Mouse (Mus musculus) Patski (cell line): ENCODE data around the gene Anxa3. TPM values are rescaled to one million over a fixed set of nuclear protein-coding genes. Genes with fewer than 3 reads are reported as not detected.

Experiments
- ATAC-seq: fragments of 100-300 bp; one replicate; pipeline ENCODE4 v1.8.0; 2021
- CTCF ChIA-PET: fragments of 350-600 bp; sonication (Branson Sonifier 250); formaldehyde crosslinking; loops from one replicate; lab custom pipeline; 2022; ENCODE audit warnings: inconsistent platforms; lab: Charles Lee
- POLR2A ChIA-PET: fragments of 350-600 bp; sonication (Branson Sonifier 250); formaldehyde crosslinking; loops from one replicate; lab custom pipeline; 2022; ENCODE audit warnings: antibody characterized with exemption, inconsistent platforms; lab: Charles Lee
- DNase-seq: peaks from one replicate; pipeline ENCODE4 v3.0.0-alpha.2; 2011; ENCODE audit warnings: low read depth, low spot score
- H3K27me3 ChIP-seq: fragments of 371-371 bp; one replicate; pipeline ENCODE4 v1.5.1; 2021
- CTCF ChIP-seq: fragments of 100-300 bp; IDR thresholded peaks from one replicate; pipeline ENCODE4 v1.5.1; 2021
- in situ Hi-C: fragments of 300-500 bp; cut with MboI; formaldehyde crosslinking; loops from 3 replicates; pipeline ENCODE4 v1.11.1; 2018; ENCODE audit warnings: low pct_unique_long_range_greater_than_20kb, mixed read lengths
- polyA plus RNA-seq: library from polyadenylated mRNA; unstranded; gene quantifications from one replicate; pipeline ENCODE4 v1.2.3, GENCODE M21; 2021

Gene Anxa3
- polyA plus RNA-seq, 1 experiment from 2014 or later: 424 TPM

DNA sequence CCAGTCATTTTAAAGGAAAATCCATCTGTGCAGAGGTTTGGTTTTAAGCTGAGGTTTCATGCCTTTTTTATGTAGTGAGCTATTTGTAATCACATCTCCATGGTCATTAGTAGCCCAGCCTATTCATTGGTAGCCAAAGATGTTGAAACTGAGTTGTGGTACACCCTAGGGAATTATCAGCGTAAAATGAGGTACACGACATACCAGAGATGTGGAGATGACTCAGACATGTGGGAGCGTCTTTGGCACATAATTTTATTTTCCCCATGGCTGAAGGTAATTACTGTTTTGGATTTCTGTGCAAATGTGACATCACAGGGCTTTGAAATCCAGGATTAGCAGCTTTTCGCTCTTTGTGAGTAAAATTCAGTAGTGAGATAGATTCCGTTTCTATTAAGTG lies 41.2 kb downstream of the Anxa3 start:
- DNase-seq (no peak), ATAC-seq (no peak)
- CTCF ChIA-PET: interaction anchor here (1.5 kb wide), 1 partner anchor 8 kb away, joined by 3 read pairs; no protein-coding TSS in a partner anchor
- no peaks in the 10 kb centered on the region for H3K27me3 ChIP-seq
- no peak for TF ChIP-seq CTCF
- in situ Hi-C loops: no loop called here
- POLR2A ChIA-PET: interaction anchor here (0.6 kb wide), 1 partner anchor 393 kb away, joined by 4 read pairs; no protein-coding TSS in a partner anchor

DNA sequence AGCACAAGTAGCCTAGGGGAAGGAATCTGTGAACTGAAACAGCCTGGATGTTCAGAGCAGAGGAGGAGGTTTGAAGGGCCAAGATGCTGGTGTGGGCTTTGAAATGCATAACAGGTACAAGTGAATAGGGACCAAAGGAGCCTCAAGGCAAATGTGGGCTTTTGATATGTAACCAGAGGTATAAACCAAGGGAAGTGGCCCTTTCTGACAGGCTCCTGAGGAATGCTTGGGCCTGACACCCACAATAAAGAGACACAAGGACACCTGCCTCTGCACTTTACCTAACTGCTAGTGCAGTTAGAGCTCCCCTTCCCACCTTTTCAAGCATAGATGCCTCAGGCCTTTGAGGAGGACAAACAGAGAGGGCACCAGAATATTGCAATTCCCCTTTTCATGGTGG lies 54.8 kb downstream of the Anxa3 start:
- CTCF ChIA-PET: interaction anchor here (0.7 to 1.9 kb wide), 2 partner anchors 10 to 207 kb away, joined by 4 to 5 read pairs; no protein-coding TSS in a partner anchor
- in situ Hi-C loops: no loop called here
- TF ChIP-seq CTCF: no peak
- POLR2A ChIA-PET: no interaction called here
- no peaks in the 10 kb centered on the region for H3K27me3 ChIP-seq
- ATAC-seq (no peak), DNase-seq (no peak)

- no peaks in the 10 kb centered on the region for H3K27me3 ChIP-seq
- POLR2A ChIA-PET: no interaction called here
- CTCF ChIA-PET: interaction anchor here (1.9 kb wide), 1 partner anchor 207 kb away, joined by 5 read pairs; no protein-coding TSS in a partner anchor
- DNase-seq (no peak), ATAC-seq (no peak)
- in situ Hi-C loops: no loop called here
- no peak for TF ChIP-seq CTCF
Observed at GRCm38 (mm10) chr5:96848386-96848785, 55.2 kb downstream of the Anxa3 start.

- no peaks in the 10 kb centered on the region for H3K27me3 ChIP-seq
- no peak for TF ChIP-seq CTCF
- no peak for DNase-seq
- CTCF ChIA-PET: interaction anchor here (1.9 kb wide), 1 partner anchor 206 kb away, joined by 5 read pairs; no protein-coding TSS in a partner anchor
- no peak for ATAC-seq
- in situ Hi-C loops: no loop called here
- POLR2A ChIA-PET: no interaction called here
Observed at GRCm38 (mm10) chr5:96849232-96849631, 56.1 kb downstream of the Anxa3 start.

GRCm38 (mm10) chr5:96853451-96853850 lies 60.3 kb downstream of the Anxa3 start:
- in situ Hi-C loops: loop anchor here (5.0 kb wide), 1 partner anchor 204 kb away; no protein-coding TSS in a partner anchor
- ChIA-PET POLR2A (interaction anchor here (1.3 kb wide), 1 partner anchor 199 kb away, joined by 3 read pairs; no protein-coding TSS in a partner anchor), CTCF (interaction anchor here (0.9 to 2.0 kb wide), 6 partner anchors 11 to 206 kb away, joined by 3 to 12 read pairs (median 3); no protein-coding TSS in a partner anchor)
- TF ChIP-seq CTCF: no peak
- ATAC-seq (no peak), DNase-seq (no peak)
- H3K27me3 ChIP-seq: no peaks in the 10 kb centered on the region

DNA sequence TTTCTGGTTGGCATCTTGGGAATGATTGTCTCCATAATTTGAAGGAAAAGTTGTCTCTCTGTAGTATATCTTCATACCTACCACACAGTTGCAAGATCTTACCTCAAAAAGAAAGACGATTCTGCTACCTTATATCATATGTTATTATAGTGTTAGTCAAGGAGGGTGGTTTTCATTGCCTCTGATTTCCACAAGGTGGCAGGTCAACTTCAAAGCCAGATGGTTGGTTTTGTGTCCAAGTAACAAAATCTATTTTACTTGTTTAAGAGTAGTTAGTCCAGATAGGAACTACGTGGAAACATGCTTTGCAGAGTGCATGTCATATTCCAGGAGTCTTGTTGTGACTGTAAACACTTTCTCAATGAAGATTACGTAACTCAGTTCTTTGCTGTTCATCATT lies 61.2 kb downstream of the Anxa3 start:
- POLR2A ChIA-PET: interaction anchor here (1.3 kb wide), 1 partner anchor 199 kb away, joined by 3 read pairs; no protein-coding TSS in a partner anchor
- in situ Hi-C loops: loop anchor here (5.0 kb wide), 1 partner anchor 203 kb away; no protein-coding TSS in a partner anchor
- CTCF ChIA-PET: interaction anchor here (0.9 to 2.0 kb wide), 6 partner anchors 10 to 205 kb away, joined by 3 to 12 read pairs (median 3); no protein-coding TSS in a partner anchor
- no peak for DNase-seq
- H3K27me3 ChIP-seq: no peaks in the 10 kb centered on the region
- no peak for TF ChIP-seq CTCF
- ATAC-seq: no peak

GRCm38 (mm10) chr5:96859938-96860337 lies 66.8 kb downstream of the Anxa3 start:
- no peak for DNase-seq
- H3K27me3 ChIP-seq: no peaks in the 10 kb centered on the region
- ChIA-PET POLR2A (no interaction called here), CTCF (interaction anchor here (1.5 to 1.6 kb wide), 2 partner anchors 10 to 198 kb away, joined by 3 to 4 read pairs; no protein-coding TSS in a partner anchor)
- no peak for TF ChIP-seq CTCF
- ATAC-seq: no peak
- in situ Hi-C loops: loop anchor here (10.0 kb wide), 1 partner anchor 855 kb away; no protein-coding TSS in a partner anchor

DNA sequence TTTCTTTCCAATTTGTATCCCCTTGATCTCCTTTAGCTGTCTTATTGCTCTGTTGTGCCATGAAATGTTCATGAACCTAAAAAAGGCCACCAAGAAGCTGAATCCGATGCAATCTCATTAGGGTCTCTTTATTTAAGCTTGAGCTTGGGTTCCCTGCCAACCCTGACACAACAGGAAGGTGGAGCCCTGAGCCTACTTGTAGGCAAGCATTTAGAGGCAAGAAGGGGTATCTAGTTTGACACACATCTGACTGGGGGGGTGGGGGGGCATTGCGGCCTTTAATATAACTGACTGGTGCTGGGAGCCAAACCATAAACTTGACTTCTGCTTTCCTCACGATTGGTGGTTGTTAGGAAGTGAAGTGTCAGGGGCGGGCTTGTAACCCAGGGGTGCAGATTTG lies 74.0 kb downstream of the Anxa3 start:
- H3K27me3 ChIP-seq: no peaks in the 10 kb centered on the region
- ChIA-PET POLR2A (no interaction called here), CTCF (interaction anchor here (1.2 to 1.6 kb wide), 3 partner anchors 10 to 134 kb away, joined by 3 to 6 read pairs (median 4); no protein-coding TSS in a partner anchor)
- no peak for DNase-seq
- ATAC-seq: no peak
- in situ Hi-C loops: loop anchor here (10.0 kb wide), 1 partner anchor 848 kb away; no protein-coding TSS in a partner anchor
- TF ChIP-seq CTCF: no peak

GRCm38 (mm10) chr5:96868893-96869292 lies 75.8 kb downstream of the Anxa3 start:
- no peak for ATAC-seq
- ChIA-PET POLR2A (no interaction called here), CTCF (interaction anchor here (1.3 to 1.8 kb wide), 2 partner anchors 12 to 22 kb away, joined by 3 to 4 read pairs; no protein-coding TSS in a partner anchor)
- no peak for TF ChIP-seq CTCF
- H3K27me3 ChIP-seq: no peaks in the 10 kb centered on the region
- in situ Hi-C loops: loop anchor here (10.0 kb wide), 1 partner anchor 846 kb away; no protein-coding TSS in a partner anchor
- no peak for DNase-seq

DNA sequence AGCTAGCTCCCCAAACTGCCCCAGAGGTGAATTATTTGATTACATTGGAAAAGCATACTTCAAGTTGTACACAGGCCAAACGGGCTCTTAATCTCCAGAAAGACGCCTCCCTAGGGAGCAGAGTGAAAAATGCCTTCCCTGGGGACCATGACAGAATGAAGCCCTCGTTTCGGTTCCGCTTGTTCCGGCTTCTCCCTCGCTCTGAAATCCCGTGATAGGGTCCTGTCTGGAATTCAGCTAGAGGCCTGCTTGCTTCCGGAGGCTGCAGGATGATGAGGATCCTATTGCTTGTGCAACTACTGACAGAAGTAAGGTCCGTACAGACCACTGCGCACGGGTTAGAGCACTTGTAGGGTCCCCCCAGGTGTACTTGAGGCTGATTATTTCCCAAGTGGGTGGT lies 77.9 kb downstream of the Anxa3 start:
- POLR2A ChIA-PET: no interaction called here
- DNase-seq: no peak
- CTCF ChIA-PET: interaction anchor here (0.7 kb wide), 1 partner anchor 13 kb away, joined by 3 read pairs; no protein-coding TSS in a partner anchor
- no peak for ATAC-seq
- in situ Hi-C loops: no loop called here
- H3K27me3 ChIP-seq: no peaks in the 10 kb centered on the region
- no peak for TF ChIP-seq CTCF

DNA sequence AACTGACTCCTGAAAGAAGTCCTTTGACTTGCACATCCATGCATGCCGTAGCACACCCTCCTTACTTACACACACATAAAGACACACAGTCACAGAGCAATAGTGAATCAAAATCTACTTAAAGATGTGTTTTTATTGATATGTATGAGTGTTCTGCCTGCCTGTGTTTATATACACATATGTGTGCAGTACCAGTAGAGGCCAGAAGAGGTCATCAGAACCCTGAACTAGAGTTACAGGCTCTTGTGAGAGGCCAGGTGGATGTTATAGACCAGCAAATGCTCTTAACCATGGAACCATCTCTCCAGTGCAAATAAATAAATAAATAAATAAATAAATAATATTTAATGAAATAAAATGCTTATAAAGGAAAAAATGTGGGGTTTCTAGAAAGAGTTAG lies 85.0 kb downstream of the Anxa3 start:
- DNase-seq: no peak
- in situ Hi-C loops: no loop called here
- ChIA-PET CTCF (interaction anchor here (0.6 to 3.2 kb wide), 3 partner anchors 11 to 174 kb away, joined by 3 to 17 read pairs (median 6); no protein-coding TSS in a partner anchor), POLR2A (no interaction called here)
- TF ChIP-seq CTCF: peak; percentile 60
- H3K27me3 ChIP-seq: no peaks in the 10 kb centered on the region
- ATAC-seq: no peak
